Mouse (Mus musculus) forebrain, embryonic 14.5 days (tissue): Measurements from ENCODE around the gene Igsf10. TPM values are rescaled to one million over a fixed set of nuclear protein-coding genes. Genes with fewer than 3 reads are reported as not detected.

ENCODE experiments used
- ATAC-seq: fragments of 200-750 bp; cut with Nextera tagmentation; 2 replicates; pipeline ENCODE4 v1.8.0; 2017; ENCODE audit warnings: mild to moderate bottlenecking, moderate library complexity
- DNase-seq: peaks from one replicate; pipeline ENCODE4 v3.0.0-alpha.2; 2015; ENCODE audit warnings: low spot score
- H3K27ac ChIP-seq: fragments of 300-500 bp; sonication (generic); 2 replicates; pipeline ENCODE4 v1.5.1; 2014; ENCODE audit warnings: low read depth, mild to moderate bottlenecking, control low read depth, low read length, moderate library complexity
- H3K27me3 ChIP-seq: fragments of 300-500 bp; sonication (generic); replicated peaks from 2 replicates; pipeline ENCODE4 v1.6.1; 2014; ENCODE audit warnings: low read length, control low read depth, mixed read lengths; ENCODE audit not compliant: control insufficient read depth, insufficient read depth
- H3K36me3 ChIP-seq: fragments of 300-500 bp; sonication (generic); 2 replicates; pipeline ENCODE4 v1.6.1; 2014; ENCODE audit warnings: low read length, control low read depth; ENCODE audit not compliant: control insufficient read depth, insufficient read depth
- H3K4me1 ChIP-seq: fragments of 300-500 bp; sonication (generic); 2 replicates; pipeline ENCODE4 v1.6.1; 2014; ENCODE audit warnings: antibody characterized with exemption, low read length, control low read depth; ENCODE audit not compliant: control insufficient read depth, insufficient read depth
- H3K4me2 ChIP-seq: fragments of 300-500 bp; sonication (generic); 2 replicates; pipeline ENCODE4 v1.6.1; 2014; ENCODE audit warnings: mild to moderate bottlenecking, control low read depth, low read length
- H3K4me3 ChIP-seq: fragments of 300-500 bp; sonication (generic); 2 replicates; pipeline ENCODE4 v1.5.1; 2014; ENCODE audit warnings: low read depth, low read length, control low read depth
- H3K9ac ChIP-seq: fragments of 300-500 bp; sonication (generic); 2 replicates; pipeline ENCODE4 v1.6.1; 2014; ENCODE audit warnings: mild to moderate bottlenecking, low read length, control low read depth, moderate library complexity
- H3K9me3 ChIP-seq: fragments of 300-500 bp; sonication (generic); replicated peaks from 2 replicates; pipeline ENCODE4 v1.6.1; 2016; ENCODE audit warnings: low read length, control low read depth, mixed read lengths; ENCODE audit not compliant: control insufficient read depth
- WGBS: fragments of 180-500 bp; shearing (Covaris S2); extraction: QIAGEN DNeasy Blood & Tissue Kit; methylation state at CpG from one replicate; pipeline ENCODE4 v1.1.7; 2014; 5-methylcytosine and 5-hydroxymethylcytosine counted together
- polyA plus RNA-seq: library from polyadenylated mRNA; unstranded; fragments of >200 nt; fragmentation: Nextera tagmentation; extraction: Ambion mirVana; gene quantifications from 2 replicates; pipeline ENCODE4 v1.2.1, GENCODE M21; 2014

The Igsf10 gene
- polyA plus RNA-seq, 1 experiment from 2014 or later, result 1.7 TPM

- H3K4me3 ChIP-seq, result no peak overlapping the region
- no peak overlapping the region for H3K9ac ChIP-seq
- ATAC-seq (no peak), DNase-seq (no peak)
- no peaks in the 10 kb centered on the region for H3K27me3 ChIP-seq
- no peak overlapping the region for H3K27ac ChIP-seq
- no peaks in the 10 kb centered on the region for H3K9me3 ChIP-seq
- H3K4me1 ChIP-seq, result no peaks in the 10 kb centered on the region
- no peaks in the 10 kb centered on the region for H3K36me3 ChIP-seq
- WGBS, result 94% methylated on average over 5 of the region's 5 CpGs
- H3K4me2 ChIP-seq, result no peak overlapping the region
These were observed 47.5 kb downstream of the Igsf10 start for GRCm38 (mm10) chr3:59296563-59297130.

GRCm38 (mm10) chr3:59295699-59296562, 48.3 kb downstream of the Igsf10 start:
- ATAC-seq (no peak), DNase-seq (no peak)
- no peak overlapping the region for H3K9ac ChIP-seq
- H3K27me3 ChIP-seq, result no peaks in the 10 kb centered on the region
- no peak overlapping the region for H3K4me2 ChIP-seq
- H3K27ac ChIP-seq, result no peak overlapping the region
- H3K36me3 ChIP-seq, result no peaks in the 10 kb centered on the region
- no peaks in the 10 kb centered on the region for H3K9me3 ChIP-seq
- no peaks in the 10 kb centered on the region for H3K4me1 ChIP-seq
- 87% methylated on average over 16 of the region's 16 CpGs for WGBS
- H3K4me3 ChIP-seq, result no peak overlapping the region

- Histone ChIP-seq H3K4me3 (no peak overlapping the region), H3K36me3 (no peaks in the 10 kb centered on the region), H3K9ac (no peak overlapping the region), H3K9me3 (no peaks in the 10 kb centered on the region), H3K4me1 (no peaks in the 10 kb centered on the region), H3K4me2 (no peak overlapping the region), H3K27me3 (no peaks in the 10 kb centered on the region), H3K27ac (no peak overlapping the region)
- DNase-seq (no peak), ATAC-seq (no peak)
- 74% methylated on average over 5 of the region's 5 CpGs for WGBS
These were observed 50.6 kb downstream of the Igsf10 start for GRCm38 (mm10) chr3:59293437-59294199.

GRCm38 (mm10) chr3:59290551-59290950, 53.6 kb downstream of the Igsf10 start:
- no peaks in the 10 kb centered on the region for H3K36me3 ChIP-seq
- no peak overlapping the region for H3K4me2 ChIP-seq
- H3K9ac ChIP-seq, result no peak overlapping the region
- no peak overlapping the region for H3K27ac ChIP-seq
- H3K4me3 ChIP-seq, result no peak overlapping the region
- no peaks in the 10 kb centered on the region for H3K4me1 ChIP-seq
- no peaks in the 10 kb centered on the region for H3K27me3 ChIP-seq
- no peaks in the 10 kb centered on the region for H3K9me3 ChIP-seq
- ATAC-seq, result no peak
- WGBS, result 70% methylated on average over 2 of the region's 2 CpGs
- no peak for DNase-seq

GRCm38 (mm10) chr3:59278620-59279019, 65.6 kb downstream of the Igsf10 start:
- 0 out of 2 replicates have a peak, but pooled peaks cover 3% of the 10 kb centered on the region for H3K36me3 ChIP-seq
- DNase-seq, result no peak
- no peaks in the 10 kb centered on the region for H3K4me1 ChIP-seq
- no peak overlapping the region for H3K4me2 ChIP-seq
- ATAC-seq, result no peak
- H3K9me3 ChIP-seq, result no peaks in the 10 kb centered on the region
- no peak overlapping the region for H3K27ac ChIP-seq
- H3K9ac ChIP-seq, result no peak overlapping the region
- H3K4me3 ChIP-seq, result no peak overlapping the region
- H3K27me3 ChIP-seq, result no peaks in the 10 kb centered on the region

GRCm38 (mm10) chr3:59278254-59278533, 66.0 kb downstream of the Igsf10 start:
- Histone ChIP-seq H3K9me3 (no peaks in the 10 kb centered on the region), H3K27me3 (no peaks in the 10 kb centered on the region), H3K9ac (no peak overlapping the region), H3K36me3 (0 out of 2 replicates have a peak, but pooled peaks cover 3% of the 10 kb centered on the region), H3K4me3 (no peak overlapping the region), H3K4me1 (no peaks in the 10 kb centered on the region), H3K27ac (no peak overlapping the region), H3K4me2 (no peak overlapping the region)
- WGBS, result 77% methylated on average over 3 of the region's 3 CpGs
- DNase-seq (no peak), ATAC-seq (no peak)

GRCm38 (mm10) chr3:59277502-59278253, 66.5 kb downstream of the Igsf10 start:
- ATAC-seq (peak; percentile 50; the same call in 1 of the 2 replicates), DNase-seq (peak; percentile 33)
- WGBS, result 1% methylated on average over 3 of the region's 3 CpGs

GRCm38 (mm10) chr3:59270811-59271210, 73.4 kb downstream of the Igsf10 start:
- Histone ChIP-seq H3K27ac (no peak overlapping the region), H3K4me3 (no peak overlapping the region), H3K4me2 (no peak overlapping the region), H3K9ac (no peak overlapping the region), H3K4me1 (no peaks in the 10 kb centered on the region), H3K36me3 (no peaks in the 10 kb centered on the region), H3K9me3 (no peaks in the 10 kb centered on the region), H3K27me3 (no peaks in the 10 kb centered on the region)
- no peak for DNase-seq
- 89% methylated on average over 6 of the region's 6 CpGs for WGBS
- ATAC-seq, result no peak

More at GRCm38 (mm10) chr3:59277502-59278253, 66.5 kb downstream of the Igsf10 start:
- no peak overlapping the region for H3K4me2 ChIP-seq
- no peaks in the 10 kb centered on the region for H3K27me3 ChIP-seq
- H3K36me3 ChIP-seq, result 0 out of 2 replicates have a peak, but pooled peaks cover 3% of the 10 kb centered on the region
- H3K9ac ChIP-seq, result no peak overlapping the region
- no peak overlapping the region for H3K4me3 ChIP-seq
- H3K27ac ChIP-seq, result no peak overlapping the region
- H3K4me1 ChIP-seq, result no peaks in the 10 kb centered on the region
- H3K9me3 ChIP-seq, result no peaks in the 10 kb centered on the region
